Mouse (Mus musculus): Measurements from ENCODE around the gene P2ry12.

The P2ry12 gene

GRCm38 (mm10) chr3:59230912-59231311 lies 31.8 kb downstream of the P2ry12 start:
- DNase-seq (ENCODE audit: low spot score): no peak

DNA sequence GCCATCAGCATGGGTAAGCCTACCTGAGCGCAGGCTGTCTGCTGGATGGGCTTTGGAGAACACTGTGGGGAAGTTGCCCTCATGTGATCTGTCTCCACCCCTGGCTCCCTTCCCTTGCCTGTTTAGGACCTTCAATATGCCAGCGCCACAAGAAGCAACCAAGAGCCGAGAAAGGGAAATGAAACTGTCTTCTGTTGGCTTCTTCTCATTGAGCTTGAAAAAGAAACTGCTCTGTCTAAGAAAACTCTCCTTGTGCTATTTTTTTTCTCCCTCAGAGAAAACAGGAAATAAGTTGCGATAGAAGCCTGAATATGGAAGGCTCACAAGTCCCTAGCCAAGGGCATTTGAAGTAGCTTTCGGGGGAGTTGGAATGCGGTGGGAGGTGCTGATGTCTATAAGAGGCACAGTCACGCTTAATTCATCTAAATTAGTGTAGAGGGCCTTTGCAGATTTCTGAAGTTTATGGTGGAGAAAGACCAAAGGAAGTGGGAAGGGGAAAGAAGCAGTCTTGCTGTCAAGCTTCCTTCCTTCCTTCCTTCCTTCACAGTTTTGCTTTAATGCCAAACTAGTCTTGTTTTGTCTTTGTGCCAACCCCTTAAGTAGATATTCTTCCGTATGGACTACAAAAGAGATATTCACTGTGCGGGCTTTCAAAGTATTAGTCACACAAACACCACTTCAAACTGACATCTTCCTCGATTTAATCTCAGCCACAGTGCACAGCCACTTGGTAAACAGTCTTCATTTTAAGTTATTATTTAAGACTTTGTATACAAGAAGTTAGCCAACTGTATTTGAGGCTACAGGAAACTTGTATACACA lies 33.7 kb downstream of the P2ry12 start:
- DNase-seq (ENCODE audit: low spot score): peak; percentile 7

GRCm38 (mm10) chr3:59227696-59228095 lies 35.0 kb downstream of the P2ry12 start:
- DNase-seq (ENCODE audit: low spot score): no peak

GRCm38 (mm10) chr3:59225411-59225810 lies 37.3 kb downstream of the P2ry12 start:
- no peak for DNase-seq (ENCODE audit: low spot score)

GRCm38 (mm10) chr3:59222303-59222702 lies 40.4 kb downstream of the P2ry12 start:
- DNase-seq (ENCODE audit: low spot score): no peak

GRCm38 (mm10) chr3:59219326-59219725 lies 43.3 kb downstream of the P2ry12 start:
- DNase-seq (ENCODE audit: low spot score): no peak

DNA sequence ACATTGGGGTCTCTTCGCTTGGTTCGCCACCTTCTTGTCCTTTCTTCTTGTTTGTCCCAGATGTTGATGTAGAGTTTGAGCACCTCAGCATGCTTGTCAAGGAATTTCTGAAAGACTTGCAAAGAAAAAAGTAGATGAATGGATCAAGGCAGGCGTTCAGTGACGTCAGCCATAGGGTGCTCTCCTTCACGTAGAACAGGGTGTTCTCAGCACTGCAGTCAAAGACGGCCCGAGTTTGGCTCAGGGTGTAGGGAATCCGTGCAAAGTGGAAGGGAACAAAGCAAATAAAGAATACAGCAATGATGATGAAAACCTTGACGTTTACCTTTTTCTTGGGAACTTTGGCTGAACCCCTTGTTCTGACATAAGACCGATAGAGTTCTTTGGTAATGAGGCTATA lies 45.5 kb downstream of the P2ry12 start:
- DNase-seq (ENCODE audit: low spot score): no peak

GRCm38 (mm10) chr3:59212404-59212803 lies 50.3 kb downstream of the P2ry12 start:
- DNase-seq (ENCODE audit: low spot score): no peak

DNA sequence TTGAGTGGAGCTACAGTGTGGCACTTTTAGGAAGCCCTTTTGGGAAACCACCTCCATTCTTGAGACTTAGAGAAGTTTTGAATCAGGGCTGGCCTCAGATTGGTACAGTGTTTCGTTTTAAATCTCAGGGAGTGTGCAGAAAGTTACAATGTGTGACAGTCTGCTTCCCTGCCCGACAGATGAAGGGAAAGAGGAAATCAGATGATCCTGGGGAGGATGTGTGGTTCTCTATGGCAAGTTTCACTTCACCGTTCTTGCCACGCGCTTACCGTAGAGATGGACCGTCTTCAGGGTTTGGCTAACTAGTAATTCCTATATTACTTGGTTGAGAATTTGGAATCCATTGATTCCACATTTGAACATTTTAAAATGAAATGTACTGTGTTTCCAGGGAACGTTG lies 50.9 kb downstream of the P2ry12 start:
- DNase-seq (ENCODE audit: low spot score): no peak

- DNase-seq (ENCODE audit: low spot score): no peak
Measured at GRCm38 (mm10) chr3:59210727-59211126, 51.9 kb downstream of the P2ry12 start, which contains the start of gene P2ry13. P2ry13 (minus strand) TSS chr3:59210882.

DNA sequence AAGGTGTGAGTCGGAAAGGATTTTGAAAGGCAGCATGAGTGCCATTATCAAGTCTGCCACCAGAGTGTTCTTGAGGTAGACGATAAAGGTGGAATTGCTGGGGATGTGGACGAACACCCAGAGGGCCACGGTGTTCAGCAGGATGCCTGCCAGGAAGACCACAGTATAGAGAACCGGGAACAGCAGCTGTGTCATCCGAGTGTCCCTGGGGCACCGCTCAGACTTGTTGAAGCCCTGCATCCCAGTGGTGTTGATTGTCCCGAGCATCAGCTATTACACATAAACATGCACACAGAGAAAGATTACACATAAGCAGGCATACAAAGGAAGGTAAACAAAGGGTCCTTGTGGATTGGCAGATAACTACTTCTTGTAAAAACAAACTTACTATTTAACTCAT lies 52.6 kb downstream of the P2ry12 start:
- no peak for DNase-seq (ENCODE audit: low spot score)

GRCm38 (mm10) chr3:59208650-59209548 lies 53.8 kb downstream of the P2ry12 start:
- peak; percentile 83 for DNase-seq (ENCODE audit: low spot score)

- DNase-seq (ENCODE audit: low spot score): no peak
Measured at GRCm38 (mm10) chr3:59205941-59206340, 56.7 kb downstream of the P2ry12 start.

DNA sequence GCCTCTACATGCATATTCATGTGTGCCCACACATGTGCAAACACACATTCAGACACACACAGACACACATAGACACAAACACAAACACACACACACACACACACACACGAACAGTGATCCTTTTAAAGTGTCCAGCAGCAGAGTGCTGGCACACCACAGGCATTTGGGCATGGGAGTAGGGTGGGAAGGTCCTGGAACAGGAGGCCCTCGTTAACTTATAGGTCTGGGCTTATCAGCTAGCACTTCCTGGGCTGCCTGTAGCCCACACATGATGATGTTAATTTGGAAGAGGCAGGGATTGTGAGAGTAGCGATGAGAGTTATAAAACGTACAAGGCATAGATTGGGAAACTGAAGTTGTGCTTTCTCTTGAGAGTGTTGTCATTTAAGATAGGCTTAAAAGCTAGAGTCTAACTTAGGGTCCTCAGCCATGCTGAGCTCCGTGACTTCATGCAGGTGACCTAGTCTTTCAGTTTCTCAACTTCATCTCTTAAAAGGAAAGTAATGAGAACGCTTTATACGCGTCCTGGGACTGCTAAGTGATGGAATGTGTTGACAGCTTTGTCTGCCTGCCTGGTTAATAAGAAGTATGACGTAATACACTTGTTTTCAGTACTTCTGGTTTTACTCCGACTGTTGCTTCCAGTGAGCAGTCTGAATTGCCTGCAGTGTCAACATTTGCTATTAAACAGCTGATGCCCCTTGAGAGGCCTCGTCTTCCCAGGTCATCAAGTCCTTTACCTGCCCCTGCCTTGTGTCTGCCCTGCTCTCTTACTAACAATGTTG lies 57.8 kb downstream of the P2ry12 start:
- peak; percentile 49 for DNase-seq (ENCODE audit: low spot score)

- no peak for DNase-seq (ENCODE audit: low spot score)
Measured at GRCm38 (mm10) chr3:59203802-59204520, 58.7 kb downstream of the P2ry12 start.

- DNase-seq (ENCODE audit: low spot score): no peak
Measured at GRCm38 (mm10) chr3:59197329-59197948, 65.2 kb downstream of the P2ry12 start.

DNA sequence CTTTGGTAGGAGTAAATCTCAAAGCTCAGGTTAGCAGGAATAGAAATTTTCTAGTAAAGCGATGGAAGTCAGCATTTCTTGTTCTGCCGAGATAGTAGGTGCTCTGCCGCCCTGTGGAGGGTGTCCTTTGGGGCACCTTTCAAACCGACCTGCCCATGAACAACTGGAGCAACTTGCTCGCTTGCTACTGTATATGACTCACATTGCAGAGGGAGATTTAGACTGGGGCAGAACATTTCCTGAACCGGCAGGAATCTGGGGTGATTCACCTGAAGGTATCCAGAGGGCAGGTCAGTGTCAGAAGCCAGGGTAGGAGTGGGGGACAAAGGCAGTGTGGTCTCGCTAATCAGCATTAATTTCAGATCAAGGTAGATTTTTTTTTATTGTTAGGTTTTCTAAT lies 67.7 kb downstream of the P2ry12 start, which contains the start of gene Gpr87:
Gpr87 (minus strand) TSS at position 167 of the 400 bp plus-strand sequence.
- DNase-seq (ENCODE audit: low spot score): no peak

- no peak for DNase-seq (ENCODE audit: low spot score)
Measured at GRCm38 (mm10) chr3:59194099-59194498, 68.6 kb downstream of the P2ry12 start.

DNA sequence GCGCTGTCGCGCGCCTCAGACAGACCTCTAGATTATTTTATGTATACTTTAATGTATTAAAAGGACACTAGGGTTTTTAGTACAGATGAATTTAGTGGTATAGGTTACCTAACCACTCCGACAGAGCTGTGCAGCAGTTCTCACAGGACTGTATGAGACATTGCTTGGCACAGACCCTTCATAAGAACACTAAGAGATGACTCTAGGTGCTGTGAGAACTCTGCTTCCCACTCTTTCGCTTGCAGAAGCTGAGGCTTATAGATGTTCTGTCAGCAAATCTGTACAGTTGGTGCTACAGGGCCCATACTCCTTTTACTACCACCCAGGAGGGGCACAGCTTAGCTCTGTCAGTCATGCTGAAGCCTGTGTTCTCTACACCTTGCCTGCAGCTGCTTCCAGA lies 71.0 kb downstream of the P2ry12 start:
- DNase-seq (ENCODE audit: low spot score): no peak

- DNase-seq (ENCODE audit: low spot score): no peak
Measured at GRCm38 (mm10) chr3:59187336-59187735, 75.3 kb downstream of the P2ry12 start.

GRCm38 (mm10) chr3:59185662-59186061 lies 77.0 kb downstream of the P2ry12 start:
- DNase-seq (ENCODE audit: low spot score): no peak

Measured in adipocyte (in vitro differentiated cells).